Mouse (Mus musculus) thymus, adult 2 months (tissue): ENCODE data around the gene Gstm7.

Source experiments
- CTCF ChIP-seq: fragments of 200-500 bp; IDR thresholded peaks from 2 replicates; pipeline ENCODE4 v1.5.1; 2012; ENCODE audit warnings: mild to moderate bottlenecking, control low read depth, low read length, moderate library complexity, borderline replicate concordance; ENCODE audit not compliant: control insufficient read depth, poor library complexity, insufficient read depth; ENCODE audit errors: extremely low read depth
- POLR2A ChIP-seq: fragments of 200-500 bp; IDR thresholded peaks from 2 replicates; pipeline ENCODE4 v1.6.1; 2012; ENCODE audit warnings: mild to moderate bottlenecking, low read length, control low read depth, moderate library complexity; ENCODE audit not compliant: control insufficient read depth, poor library complexity, insufficient read depth; ENCODE audit errors: extremely low read depth

DNA sequence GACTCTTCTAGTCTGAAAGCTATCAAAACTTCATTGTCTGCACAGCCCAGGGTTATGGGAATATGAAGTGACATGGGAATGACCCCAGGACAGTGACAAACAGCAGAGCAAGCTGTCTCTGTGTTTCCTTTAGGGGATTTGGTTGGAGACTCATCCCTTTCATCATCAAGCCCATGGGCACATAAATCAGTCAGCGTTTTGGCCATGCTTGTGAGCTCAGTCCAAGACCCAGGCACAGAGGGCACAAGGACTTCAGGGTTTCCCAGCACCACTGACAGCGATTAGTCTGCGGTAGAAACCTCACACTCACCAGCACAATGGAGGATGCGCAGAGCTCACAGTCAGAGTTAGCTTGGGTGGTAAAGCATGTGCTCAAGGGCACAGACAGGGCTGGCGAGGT lies 22.3 kb upstream of the Gstm7 start:
- TF ChIP-seq POLR2A (no peak), CTCF (no peak)
